Mouse (Mus musculus): ENCODE measurements around the gene Timm50. TPM values are rescaled to one million over a fixed set of nuclear protein-coding genes. Genes with fewer than 3 reads are reported as not detected.
A peak's percentile ranks its signal among the peaks of the same experiment; 100 is the strongest.

The Timm50 gene
- total RNA-seq (2021): 72.0 and 81.3 TPM in 2 replicates
- long read RNA-seq, transcript Timm50-201 (11 exons, 1,515 nt): major isoform, 164 of 194 reads
- long read RNA-seq, partial matches to known transcripts: 12 of 194 reads
- long read RNA-seq, other reads (novel, unspliced or antisense): 18 of 194 reads

- peak; percentile 97 for DNase-seq
Observed at GRCm38 (mm10) chr7:28311926-28312543, at the start of gene Timm50. TSS of gene Timm50 (minus strand) at chr7:28312072.

GRCm38 (mm10) chr7:28360291-28360690, 48.4 kb upstream of the Timm50 start:
- no peak for DNase-seq

- DNase-seq: no peak
Observed at GRCm38 (mm10) chr7:28359854-28360253, 48.0 kb upstream of the Timm50 start.

- no peak for DNase-seq
Observed at GRCm38 (mm10) chr7:28358431-28358830, 46.6 kb upstream of the Timm50 start.

- no peak for DNase-seq
Observed at GRCm38 (mm10) chr7:28357984-28358383, 46.1 kb upstream of the Timm50 start.

- DNase-seq: no peak
Observed at GRCm38 (mm10) chr7:28356981-28357380, 45.1 kb upstream of the Timm50 start.

- DNase-seq: no peak
Observed at GRCm38 (mm10) chr7:28355221-28355620, 43.3 kb upstream of the Timm50 start.

GRCm38 (mm10) chr7:28354596-28354995, 42.7 kb upstream of the Timm50 start:
- no peak for DNase-seq

- no peak for DNase-seq
Observed at GRCm38 (mm10) chr7:28354113-28354581, 42.3 kb upstream of the Timm50 start.

- DNase-seq: no peak
Observed at GRCm38 (mm10) chr7:28353267-28353666, 41.4 kb upstream of the Timm50 start.

- DNase-seq: no peak
Observed at GRCm38 (mm10) chr7:28351676-28352191, 39.9 kb upstream of the Timm50 start.

GRCm38 (mm10) chr7:28350155-28350883, 38.4 kb upstream of the Timm50 start, which contains the start of gene Rps16:
TSS of gene Rps16 (plus strand) at chr7:28350652.
- DNase-seq: peak; percentile 99

GRCm38 (mm10) chr7:28348601-28349000, 36.7 kb upstream of the Timm50 start:
- no peak for DNase-seq

- peak; percentile 73 for DNase-seq
Observed at GRCm38 (mm10) chr7:28347746-28348145, 35.9 kb upstream of the Timm50 start.

GRCm38 (mm10) chr7:28344637-28345036, 32.8 kb upstream of the Timm50 start:
- DNase-seq: peak; percentile 66

- no peak for DNase-seq
Observed at GRCm38 (mm10) chr7:28341381-28341780, 29.5 kb upstream of the Timm50 start.

- peak; percentile 55 for DNase-seq
Observed at GRCm38 (mm10) chr7:28339213-28339917, 27.5 kb upstream of the Timm50 start.

- peak; percentile 96 for DNase-seq
Observed at GRCm38 (mm10) chr7:28338108-28338998, 26.5 kb upstream of the Timm50 start, which contains the start of gene Supt5. TSS of gene Supt5 (minus strand) at chr7:28338746.

- DNase-seq: no peak
Observed at GRCm38 (mm10) chr7:28335471-28335870, 23.6 kb upstream of the Timm50 start.

- DNase-seq: no peak
Observed at GRCm38 (mm10) chr7:28334534-28334933, 22.7 kb upstream of the Timm50 start.

- DNase-seq: no peak
Observed at GRCm38 (mm10) chr7:28328260-28328659, 16.4 kb upstream of the Timm50 start.
